Mouse (Mus musculus) MEL (cell line): Measurements from ENCODE around the gene Cdc42. TPM values are rescaled to one million over a fixed set of nuclear protein-coding genes. Genes with fewer than 3 reads are reported as not detected.

ENCODE experiments used
- DNase-seq: peaks from one replicate; pipeline ENCODE4 v3.0.0; 2011; ENCODE audit warnings: low read depth, low spot score
- H3K27ac ChIP-seq: 2 replicates; pipeline ENCODE4 v1.5.1; 2012; ENCODE audit warnings: low read depth, mild to moderate bottlenecking, control low read depth, low read length, moderate library complexity; ENCODE audit not compliant: control insufficient read depth
- H3K27me3 ChIP-seq, 2 experiments: fragments of 150-350 bp in 1 of 2; sonication (generic) in 1 of 2; 2 replicates each; pipeline ENCODE4 v1.6.1; 2012; ENCODE audit warnings: low read length in 2 of 2, mild to moderate bottlenecking in 2 of 2, improper control_type of control experiment in 1 of 2, moderate library complexity in 1 of 2; ENCODE audit not compliant: insufficient read depth in 2 of 2, control insufficient read depth in 1 of 2
- H3K36me3 ChIP-seq, 2 experiments: 2 replicates each; pipeline ENCODE4 v1.6.1; 2012 to 2014; ENCODE audit warnings: low read length in 2 of 2, improper control_type of control experiment in 1 of 2, inconsistent platforms in 1 of 2, mild to moderate bottlenecking in 1 of 2; ENCODE audit not compliant: insufficient read depth in 2 of 2, control insufficient read depth in 1 of 2
- H3K4me1 ChIP-seq, 2 experiments: fragments of 150-350 bp in 1 of 2; sonication (generic) in 1 of 2; 2 replicates each; pipeline ENCODE4 v1.6.1; 2012; ENCODE audit warnings: low read length in 2 of 2, improper control_type of control experiment in 1 of 2, mild to moderate bottlenecking in 1 of 2; ENCODE audit not compliant: insufficient read depth in 2 of 2, control insufficient read depth in 1 of 2
- H3K4me3 ChIP-seq, 2 experiments: fragments of 150-350 bp in 1 of 2; sonication (generic) in 1 of 2; 2 replicates each; pipeline ENCODE4 v1.5.1; 2012; ENCODE audit warnings: low read depth in 2 of 2, low read length in 2 of 2, mild to moderate bottlenecking in 2 of 2, moderate library complexity in 2 of 2, control low read depth in 1 of 2, improper control_type of control experiment in 1 of 2; ENCODE audit not compliant: control insufficient read depth in 1 of 2, insufficient read depth in 1 of 2
- H3K79me2 ChIP-seq: 2 replicates; pipeline ENCODE4 v1.6.1; 2012; ENCODE audit warnings: mild to moderate bottlenecking, low read length, moderate library complexity; ENCODE audit not compliant: control insufficient read depth, poor library complexity, insufficient read depth
- H3K9ac ChIP-seq: 2 replicates; pipeline ENCODE4 v1.6.1; 2012; ENCODE audit warnings: low read depth, mild to moderate bottlenecking, control low read depth, low read length, moderate library complexity; ENCODE audit not compliant: control insufficient read depth, poor library complexity, severe bottlenecking
- H3K9me3 ChIP-seq: fragments of 150-350 bp; sonication (generic); replicated peaks from 2 replicates; pipeline ENCODE4 v1.6.1; 2012; ENCODE audit warnings: mild to moderate bottlenecking, low read length, improper control_type of control experiment, moderate library complexity; ENCODE audit not compliant: insufficient read depth
- BHLHE40 ChIP-seq: IDR thresholded peaks from 2 replicates; pipeline ENCODE4 v1.6.1; 2012; ENCODE audit warnings: low read depth, mild to moderate bottlenecking, inconsistent platforms, low read length, improper control_type of control experiment, borderline replicate concordance
- CTCF ChIP-seq, 3 experiments: IDR thresholded peaks in 2 of 3; conservative IDR thresholded peaks in 1 of 3; 2 replicates each; pipeline ENCODE4 v1.5.1; 2011 to 2012; ENCODE audit warnings: low read length in 3 of 3, low read depth in 2 of 3, mild to moderate bottlenecking in 2 of 3, improper control_type of control experiment in 1 of 3, inconsistent platforms in 1 of 3, mixed read lengths in 1 of 3, moderate library complexity in 1 of 3; ENCODE audit not compliant: control insufficient read depth in 1 of 3, insufficient read depth in 1 of 3, poor library complexity in 1 of 3, severe bottlenecking in 1 of 3
- ELF1 ChIP-seq: IDR thresholded peaks from 2 replicates; pipeline ENCODE4 v1.6.1; 2014; ENCODE audit warnings: low read depth, mild to moderate bottlenecking, inconsistent platforms, low read length, improper control_type of control experiment, moderate library complexity
- JUND ChIP-seq: IDR thresholded peaks from 2 replicates; pipeline ENCODE4 v1.6.1; 2011; ENCODE audit warnings: low read depth, mild to moderate bottlenecking, improper control_type of control experiment, low read length
- MYC ChIP-seq: IDR thresholded peaks from 2 replicates; pipeline ENCODE4 v1.6.1; 2011; ENCODE audit warnings: low read depth, mild to moderate bottlenecking, low read length, improper control_type of control experiment, moderate library complexity
- RAD21 ChIP-seq: IDR thresholded peaks from 2 replicates; pipeline ENCODE4 v1.6.1; 2011; ENCODE audit warnings: mild to moderate bottlenecking, low read depth, low read length, improper control_type of control experiment
- TBP ChIP-seq: IDR thresholded peaks from 2 replicates; pipeline ENCODE4 v1.8.0; 2011; ENCODE audit warnings: low read depth, low read length, improper control_type of control experiment
- USF1 ChIP-seq: IDR thresholded peaks from 2 replicates; pipeline ENCODE4 v1.6.1; 2014; ENCODE audit warnings: low read depth, mild to moderate bottlenecking, inconsistent platforms, low read length, improper control_type of control experiment, moderate library complexity
- ZC3H11A ChIP-seq: IDR thresholded peaks from 2 replicates; pipeline ENCODE4 v1.6.1; 2012; ENCODE audit warnings: low read depth, mild to moderate bottlenecking, inconsistent platforms, low read length, improper control_type of control experiment
- ZKSCAN1 ChIP-seq: IDR thresholded peaks from 2 replicates; pipeline ENCODE4 v1.6.1; 2012; ENCODE audit warnings: low read depth, mild to moderate bottlenecking, inconsistent platforms, low read length, improper control_type of control experiment, moderate library complexity
- ZMIZ1 ChIP-seq: IDR thresholded peaks from 2 replicates; pipeline ENCODE4 v1.6.1; 2012; ENCODE audit warnings: low read depth, mild to moderate bottlenecking, inconsistent platforms, low read length, improper control_type of control experiment, moderate library complexity
- polyA plus RNA-seq, 2 experiments: library from polyadenylated mRNA; stranded (reverse) in 1 of 2; unstranded in 1 of 2; fragments of >175 nt in 1 of 2; fragments of >200 nt in 1 of 2; gene quantifications; 2 replicates each; pipeline versions ENCODE4 v1.2.1 to v1.2.4; 2012; ENCODE audit warnings: low replicate concordance in 2 of 2, low read depth in 1 of 2; ENCODE audit not compliant: insufficient read length in 2 of 2, insufficient read depth in 1 of 2, missing spikeins in 1 of 2
- total RNA-seq: library from RNA; depleted of rRNA; stranded (reverse); fragments of 300-350 nt; gene quantifications from 2 replicates; pipeline ENCODE4 v1.2.3, GENCODE M21; 2012

Cdc42 gene
- total and polyA plus RNA-seq, 3 experiments, result 117 to 203 (median 174) TPM

- TF ChIP-seq CTCF (IDR thresholded peaks at IDR 0.05 in 2 of 3, conservative IDR thresholded peaks at IDR 0.05 in 1 of 3; ENCODE audit: control insufficient read depth in 1 of 3, insufficient read depth in 1 of 3, low read depth in 2 of 3, low read length in 3 of 3, poor library complexity in 1 of 3, severe bottlenecking in 1 of 3), result peak; percentile 29 to 41 (median 32)
- no peak for TF ChIP-seq RAD21
- no peak for TF ChIP-seq ELF1
- Histone ChIP-seq H3K4me1 (no peaks in the 10 kb centered on the region), H3K4me3 (no peak overlapping the region), H3K9me3 (no peaks in the 10 kb centered on the region), H3K79me2 (no peaks in the 10 kb centered on the region), H3K9ac (no peak overlapping the region), H3K27me3 (no peaks in the 10 kb centered on the region), H3K36me3 (peaks cover 0 to 2% of the 10 kb centered on the region in 2 experiments; a peak in 2 of 4 replicates), H3K27ac (no peak overlapping the region)
- no peak for DNase-seq
Observed at GRCm38 (mm10) chr4:137316027-137316770, 41.3 kb downstream of the Cdc42 start.

- no peaks in the 10 kb centered on the region for H3K9me3 ChIP-seq
- H3K79me2 ChIP-seq, result no peaks in the 10 kb centered on the region
- DNase-seq, result no peak
- H3K27me3 ChIP-seq, result no peaks in the 10 kb centered on the region
- TF ChIP-seq ELF1 (no peak), ZMIZ1 (no peak)
- no peak overlapping the region for H3K4me3 ChIP-seq
- no peak overlapping the region for H3K27ac ChIP-seq
- H3K36me3 ChIP-seq, result peaks cover 0 to 2% of the 10 kb centered on the region in 2 experiments; a peak in 2 of 4 replicates
- no peaks in the 10 kb centered on the region for H3K4me1 ChIP-seq
- H3K9ac ChIP-seq, result no peak overlapping the region
Observed at GRCm38 (mm10) chr4:137315061-137315460, 42.5 kb downstream of the Cdc42 start.

- H3K27me3 ChIP-seq, result no peaks in the 10 kb centered on the region
- no peak for TF ChIP-seq ZC3H11A
- TF ChIP-seq USF1, result no peak
- TF ChIP-seq BHLHE40, result no peak
- TF ChIP-seq ZKSCAN1, result no peak
- TF ChIP-seq MYC, result no peak
- TF ChIP-seq CTCF (IDR thresholded peaks at IDR 0.05 in 2 of 3, conservative IDR thresholded peaks at IDR 0.05 in 1 of 3; ENCODE audit: control insufficient read depth in 1 of 3, insufficient read depth in 1 of 3, low read depth in 2 of 3, low read length in 3 of 3, poor library complexity in 1 of 3, severe bottlenecking in 1 of 3), result no peak
- TF ChIP-seq TBP, result no peak
- TF ChIP-seq JUND, result no peak
- TF ChIP-seq, all 39 proteins: peak for 0
- H3K4me3 ChIP-seq, result no peak overlapping the region
- H3K36me3 ChIP-seq, result peaks cover 0 to 2% of the 10 kb centered on the region in 2 experiments; a peak in 2 of 4 replicates
- no peak overlapping the region for H3K27ac ChIP-seq
- H3K79me2 ChIP-seq, result no peaks in the 10 kb centered on the region
- H3K4me1 ChIP-seq, result no peaks in the 10 kb centered on the region
- no peak overlapping the region for H3K9ac ChIP-seq
- no peak for DNase-seq
- no peaks in the 10 kb centered on the region for H3K9me3 ChIP-seq
Observed at GRCm38 (mm10) chr4:137314561-137314960, 43.0 kb downstream of the Cdc42 start.
